In the genomic region with DNA sequence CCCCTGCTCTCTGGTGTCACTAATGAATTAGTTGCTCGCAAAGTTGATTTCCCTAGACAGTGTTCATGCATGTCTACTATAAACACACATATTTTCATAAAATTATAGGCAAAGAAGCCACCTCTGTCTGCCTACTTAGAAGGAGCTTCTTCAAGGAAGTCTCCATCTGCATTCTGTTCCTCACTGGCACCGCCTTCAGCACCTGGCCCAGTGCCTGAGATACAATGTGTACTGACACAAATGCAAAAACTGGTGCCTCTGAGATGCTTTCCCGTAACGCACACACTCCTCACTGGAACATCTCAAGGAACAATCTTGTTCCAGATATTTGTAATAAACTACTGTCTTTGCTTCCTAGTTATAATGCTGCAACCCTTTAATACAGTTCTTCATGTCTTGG, we compare ENCODE assay signal across 19 mouse cellular contexts.
DNase-seq lines count a peak whose midpoint lies in the region; ATAC-seq and TF ChIP-seq lines count a peak whose summit lies in the region.
"Had no signal": no experiment of that assay in that cellular context is flagged by ENCODE, and none has a peak within 500 bp of the region (broad histone marks: within the 10 kb centered on the region; RNA-seq: fewer than 3 reads in every experiment).

No protein-coding gene starts in this region.

- TF ChIP-seq POLR2A in brain, embryonic 14.5 days (IDR thresholded peaks at IDR 0.05; ENCODE audit: borderline replicate concordance, extremely low read depth, insufficient read depth, insufficient read length, poor library complexity, severe bottlenecking) = no peak

- 90% methylated on average over 4 of the region's 4 CpGs for WGBS in midbrain, embryonic 13.5 days

- no peaks in the 10 kb centered on the region for H3K9me3 ChIP-seq in midbrain, embryonic 13.5 days
- H3K9me3 ChIP-seq: forebrain, embryonic 12.5 days; hindbrain, embryonic 15.5 days; limb, embryonic 13.5 days; liver, embryonic 15.5 days had no signal

- no peaks in the 10 kb centered on the region for H3K36me3 ChIP-seq in midbrain, embryonic 13.5 days
- H3K36me3 ChIP-seq: forebrain, embryonic 12.5 days; hindbrain, embryonic 15.5 days; limb, embryonic 13.5 days; liver, embryonic 15.5 days had no signal

- H3K9ac ChIP-seq in midbrain, embryonic 13.5 days (replicated peaks) = no peak overlapping the region
- H3K9ac ChIP-seq: forebrain, embryonic 12.5 days; hindbrain, embryonic 15.5 days; limb, embryonic 13.5 days; liver, embryonic 15.5 days had no signal

- H3K4me1 ChIP-seq in midbrain, embryonic 13.5 days (replicated peaks) = peaks cover 3% of the 10 kb centered on the region; the same call in 1 of the 2 replicates
- H3K4me1 ChIP-seq: hindbrain, embryonic 15.5 days; limb, embryonic 13.5 days; liver, embryonic 15.5 days had no signal

- no peak overlapping the region for H3K27ac ChIP-seq in midbrain, embryonic 13.5 days
- H3K27ac ChIP-seq: forebrain, embryonic 12.5 days; hindbrain, embryonic 15.5 days; limb, embryonic 13.5 days; liver, embryonic 15.5 days had no signal

- no peak for TF ChIP-seq CTCF in brain, embryonic 14.5 days (IDR thresholded peaks at IDR 0.05; ENCODE audit: borderline replicate concordance, extremely low read depth, insufficient read depth, insufficient read length)

- no peak overlapping the region for H3K4me3 ChIP-seq in midbrain, embryonic 13.5 days (replicated peaks)
- H3K4me3 ChIP-seq: forebrain, embryonic 12.5 days; hindbrain, embryonic 15.5 days; limb, embryonic 13.5 days; liver, embryonic 15.5 days had no signal

- peak; percentile 45 for DNase-seq in brain, embryonic 14.5 days (ENCODE audit: low read depth)
- peak; percentile 46 to 79 for DNase-seq in frontal cortex, adult 2 months (ENCODE audit: extremely low spot score in 1 of 2, low spot score in 1 of 2)
- DNase-seq in left cerebral cortex, adult 18-20 months (ENCODE audit: low spot score in 2 of 2) = peak; percentile 66 to 82
- DNase-seq in right cerebral cortex, adult 2 months (ENCODE audit: low spot score in 2 of 2) = peak; percentile 58 to 70
- no peak for DNase-seq in lung, adult 18-20 months
- no peak for DNase-seq in urinary bladder, postnatal 36 days (ENCODE audit: low spot score in 2 of 2)
- DNase-seq: adrenal gland, postnatal 25 days; embryo, embryonic 11 days; gastrocnemius, postnatal 14 days; heart, postnatal 10 days; kidney, postnatal 25 days; lung, postnatal 4 days; midbrain, embryonic 14.5 days had no signal

- H3K4me2 ChIP-seq in midbrain, embryonic 13.5 days (replicated peaks) = no peak overlapping the region
- H3K4me2 ChIP-seq: forebrain, embryonic 12.5 days; hindbrain, embryonic 15.5 days; limb, embryonic 13.5 days; liver, embryonic 15.5 days had no signal

- no peaks in the 10 kb centered on the region for H3K27me3 ChIP-seq in midbrain, embryonic 13.5 days
- H3K27me3 ChIP-seq: forebrain, embryonic 12.5 days; hindbrain, embryonic 15.5 days; limb, embryonic 13.5 days; liver, embryonic 15.5 days had no signal

- no peak for ATAC-seq in midbrain, embryonic 13.5 days
- ATAC-seq: intestine, postnatal 0 days had no signal

Comparison
In these comparisons a context has a peak if more than half of its experiments do, and no peak if none do; other contexts are left out.
1. DNase-seq: peak in brain, embryonic 14.5 days (single experiment), frontal cortex, adult 2 months (2 of 2), left cerebral cortex, adult 18-20 months (2 of 2) and right cerebral cortex, adult 2 months (2 of 2); none in lung, adult 18-20 months (0 of 2) and urinary bladder, postnatal 36 days (0 of 2).